Mouse (Mus musculus): ENCODE results near the gene Lrrn3. TPM values are rescaled to one million over a fixed set of nuclear protein-coding genes. Genes with fewer than 3 reads are reported as not detected.

Lrrn3 gene
- total RNA-seq (2021): under 1 TPM; 0.08 to 0.17 TPM

GRCm38 (mm10) chr12:41486331-41486730 lies at the start of gene Lrrn3:
Lrrn3 (minus strand) TSS chr12:41486431.
- DNase-seq (ENCODE audit: low spot score): no peak
- intact Hi-C loops (cut with DNase I): loop anchor here (2.0 kb wide), 1 partner anchor 374 kb away; no protein-coding TSS in a partner anchor

- intact Hi-C loops (cut with DNase I): no loop called here
- DNase-seq (ENCODE audit: low spot score): no peak
Observed at GRCm38 (mm10) chr12:41528410-41528809, 42.2 kb upstream of the Lrrn3 start.

- DNase-seq (ENCODE audit: low spot score): no peak
- intact Hi-C loops (cut with DNase I): no loop called here
Observed at GRCm38 (mm10) chr12:41526688-41527087, 40.5 kb upstream of the Lrrn3 start.

GRCm38 (mm10) chr12:41521671-41522070 lies 35.4 kb upstream of the Lrrn3 start:
- DNase-seq (ENCODE audit: low spot score): no peak
- intact Hi-C loops (cut with DNase I): no loop called here

- intact Hi-C loops (cut with DNase I): no loop called here
- DNase-seq (ENCODE audit: low spot score): no peak
Observed at GRCm38 (mm10) chr12:41520326-41520725, 34.1 kb upstream of the Lrrn3 start.

- DNase-seq (ENCODE audit: low spot score): no peak
- intact Hi-C loops (cut with DNase I): no loop called here
Observed at GRCm38 (mm10) chr12:41518897-41519296, 32.7 kb upstream of the Lrrn3 start.

- intact Hi-C loops (cut with DNase I): no loop called here
- no peak for DNase-seq (ENCODE audit: low spot score)
Observed at GRCm38 (mm10) chr12:41510588-41510987, 24.4 kb upstream of the Lrrn3 start.

- intact Hi-C loops (cut with DNase I): no loop called here
- DNase-seq (ENCODE audit: low spot score): no peak
Observed at GRCm38 (mm10) chr12:41508610-41509009, 22.4 kb upstream of the Lrrn3 start.

GRCm38 (mm10) chr12:41500049-41500820 lies 14.0 kb upstream of the Lrrn3 start:
- DNase-seq (ENCODE audit: low spot score): no peak

GRCm38 (mm10) chr12:41494620-41495019 lies 8.4 kb upstream of the Lrrn3 start:
- DNase-seq (ENCODE audit: low spot score): no peak
- intact Hi-C loops (cut with DNase I): no loop called here

More at GRCm38 (mm10) chr12:41500049-41500820, 14.0 kb upstream of the Lrrn3 start:
- intact Hi-C loops (cut with DNase I): no loop called here

- DNase-seq (ENCODE audit: low spot score): no peak
- intact Hi-C loops (cut with DNase I): loop anchor here (2.0 kb wide), 1 partner anchor 374 kb away; no protein-coding TSS in a partner anchor
Observed at GRCm38 (mm10) chr12:41487005-41487404, 774 bp upstream of the Lrrn3 start.

- peak; percentile 2 for DNase-seq (ENCODE audit: low spot score)
- intact Hi-C loops (cut with DNase I): loop anchor here (2.0 kb wide), 1 partner anchor 373 kb away; no protein-coding TSS in a partner anchor
Observed at GRCm38 (mm10) chr12:41485512-41486215, 567 bp downstream of the Lrrn3 start.

- no peak for DNase-seq (ENCODE audit: low spot score)
- intact Hi-C loops (cut with DNase I): no loop called here
Observed at GRCm38 (mm10) chr12:41484689-41485511, 1.3 kb downstream of the Lrrn3 start.

- no peak for DNase-seq (ENCODE audit: low spot score)
- intact Hi-C loops (cut with DNase I): no loop called here
Observed at GRCm38 (mm10) chr12:41483593-41484451, 2.4 kb downstream of the Lrrn3 start.

GRCm38 (mm10) chr12:41483091-41483592 lies 3.1 kb downstream of the Lrrn3 start:
- DNase-seq (ENCODE audit: low spot score): no peak
- intact Hi-C loops (cut with DNase I): no loop called here

- intact Hi-C loops (cut with DNase I): no loop called here
Observed at GRCm38 (mm10) chr12:41481486-41481885, 4.7 kb downstream of the Lrrn3 start.

GRCm38 (mm10) chr12:41469096-41469801 lies 17.0 kb downstream of the Lrrn3 start:
- DNase-seq (ENCODE audit: low spot score): no peak
- intact Hi-C loops (cut with DNase I): no loop called here

More at GRCm38 (mm10) chr12:41481486-41481885, 4.7 kb downstream of the Lrrn3 start:
- no peak for DNase-seq (ENCODE audit: low spot score)

GRCm38 (mm10) chr12:41468374-41468991 lies 17.7 kb downstream of the Lrrn3 start:
- no peak for DNase-seq (ENCODE audit: low spot score)
- intact Hi-C loops (cut with DNase I): no loop called here
